Mouse (Mus musculus) midbrain, embryonic 13.5 days (tissue): ENCODE data around the gene Srebf1. TPM values are rescaled to one million over a fixed set of nuclear protein-coding genes. Genes with fewer than 3 reads are reported as not detected.

Source experiments
- ATAC-seq: fragments of 200-750 bp; cut with Nextera tagmentation; 2 replicates; pipeline ENCODE4 v1.8.0; 2017; ENCODE audit warnings: mild to moderate bottlenecking, moderate TSS enrichment, moderate library complexity
- H3K27ac ChIP-seq: fragments of 300-500 bp; sonication (generic); 2 replicates; pipeline ENCODE4 v1.5.1; 2015; ENCODE audit warnings: inconsistent platforms, mild to moderate bottlenecking, moderate library complexity
- H3K27me3 ChIP-seq: fragments of 300-500 bp; sonication (generic); 2 replicates; pipeline ENCODE4 v1.6.1; 2015; ENCODE audit warnings: mild to moderate bottlenecking, inconsistent platforms
- H3K36me3 ChIP-seq: fragments of 300-500 bp; sonication (generic); 2 replicates; pipeline ENCODE4 v1.6.1; 2015; ENCODE audit warnings: mild to moderate bottlenecking, inconsistent platforms
- H3K4me1 ChIP-seq: fragments of 300-500 bp; sonication (generic); replicated peaks from 2 replicates; pipeline ENCODE4 v1.6.1; 2015; ENCODE audit warnings: inconsistent platforms
- H3K4me2 ChIP-seq: fragments of 300-500 bp; sonication (generic); replicated peaks from 2 replicates; pipeline ENCODE4 v1.6.1; 2015; ENCODE audit warnings: moderate library complexity, mild to moderate bottlenecking, inconsistent platforms
- H3K4me3 ChIP-seq: fragments of 300-500 bp; sonication (generic); replicated peaks from 2 replicates; pipeline ENCODE4 v1.5.1; 2015; ENCODE audit warnings: mild to moderate bottlenecking, inconsistent platforms
- H3K9ac ChIP-seq: fragments of 300-500 bp; sonication (generic); replicated peaks from 2 replicates; pipeline ENCODE4 v1.6.1; 2015; ENCODE audit warnings: mild to moderate bottlenecking, inconsistent platforms
- H3K9me3 ChIP-seq: fragments of 300-500 bp; sonication (generic); 2 replicates; pipeline ENCODE4 v1.6.1; 2016; ENCODE audit warnings: mild to moderate bottlenecking, inconsistent platforms
- WGBS: fragments of 180-500 bp; shearing (Covaris S2); methylation state at CpG from one replicate; pipeline ENCODE4 v1.1.7; 2015; 5-methylcytosine and 5-hydroxymethylcytosine counted together
- polyA plus RNA-seq: library from polyadenylated mRNA; unstranded; fragments of >200 nt; fragmentation: Nextera tagmentation; extraction: Ambion mirVana; gene quantifications from 2 replicates; pipeline ENCODE4 v1.2.1, GENCODE M21; 2015

Gene Srebf1
- polyA plus RNA-seq, 1 experiment from 2014 or later, result 46.0 TPM

GRCm38 (mm10) chr11:60213266-60213665 lies 9.1 kb downstream of the Srebf1 start:
- Histone ChIP-seq H3K4me3 (no peak overlapping the region), H3K4me2 (no peak overlapping the region), H3K4me1 (peaks cover 47% of the 10 kb centered on the region), H3K27me3 (no peaks in the 10 kb centered on the region), H3K9ac (no peak overlapping the region), H3K36me3 (no peaks in the 10 kb centered on the region), H3K27ac (no peak overlapping the region), H3K9me3 (no peaks in the 10 kb centered on the region)
- ATAC-seq, result no peak
- WGBS, result 75% methylated on average over 6 of the region's 6 CpGs

GRCm38 (mm10) chr11:60211761-60212160 lies 10.6 kb downstream of the Srebf1 start:
- Histone ChIP-seq H3K27ac (no peak overlapping the region), H3K4me2 (no peak overlapping the region), H3K4me1 (peaks cover 62% of the 10 kb centered on the region), H3K4me3 (no peak overlapping the region), H3K27me3 (no peaks in the 10 kb centered on the region), H3K36me3 (peaks cover 6% of the 10 kb centered on the region), H3K9me3 (no peaks in the 10 kb centered on the region), H3K9ac (no peak overlapping the region)
- ATAC-seq, result no peak
- 59% methylated on average over 12 of the region's 12 CpGs for WGBS

GRCm38 (mm10) chr11:60211152-60211551 lies 11.2 kb downstream of the Srebf1 start:
- Histone ChIP-seq H3K4me3 (no peak overlapping the region), H3K4me2 (peak overlapping the region; percentile 63), H3K9ac (peak overlapping the region; percentile 63; the same call in 1 of the 2 replicates), H3K4me1 (peaks cover 69% of the 10 kb centered on the region), H3K9me3 (no peaks in the 10 kb centered on the region), H3K36me3 (peaks cover 12% of the 10 kb centered on the region), H3K27ac (peak overlapping the region; percentile 85; the same call in 1 of the 2 replicates), H3K27me3 (no peaks in the 10 kb centered on the region)
- WGBS, result 60% methylated on average over 3 of the region's 3 CpGs
- ATAC-seq, result no peak

- Histone ChIP-seq H3K4me1 (peaks cover 74% of the 10 kb centered on the region), H3K9me3 (no peaks in the 10 kb centered on the region), H3K36me3 (peaks cover 20% of the 10 kb centered on the region), H3K4me3 (peak overlapping the region; percentile 45), H3K9ac (peak overlapping the region; percentile 63), H3K4me2 (peak overlapping the region; percentile 63), H3K27me3 (no peaks in the 10 kb centered on the region), H3K27ac (peak overlapping the region; percentile 85)
- WGBS, result under 1% methylated on average over 47 of the region's 47 CpGs
- peak; percentile 84 for ATAC-seq
These were observed 12.1 kb downstream of the Srebf1 start for GRCm38 (mm10) chr11:60210305-60210724.

GRCm38 (mm10) chr11:60209933-60210249 lies 12.5 kb downstream of the Srebf1 start:
- no peak for ATAC-seq

GRCm38 (mm10) chr11:60209217-60209932 lies 13.0 kb downstream of the Srebf1 start:
- Histone ChIP-seq H3K27ac (peak overlapping the region; percentile 85), H3K9me3 (no peaks in the 10 kb centered on the region), H3K4me2 (peak overlapping the region; percentile 63), H3K9ac (peak overlapping the region; percentile 63), H3K27me3 (no peaks in the 10 kb centered on the region), H3K4me3 (peak overlapping the region; percentile 45), H3K4me1 (peaks cover 74% of the 10 kb centered on the region), H3K36me3 (peaks cover 30% of the 10 kb centered on the region)
- peak; percentile 70 for ATAC-seq
- 38% methylated on average over 7 of the region's 7 CpGs for WGBS

More at GRCm38 (mm10) chr11:60209933-60210249, 12.5 kb downstream of the Srebf1 start:
- peak overlapping the region; percentile 85 for H3K27ac ChIP-seq
- peaks cover 74% of the 10 kb centered on the region for H3K4me1 ChIP-seq
- H3K27me3 ChIP-seq, result no peaks in the 10 kb centered on the region
- peaks cover 25% of the 10 kb centered on the region for H3K36me3 ChIP-seq
- H3K4me2 ChIP-seq, result peak overlapping the region; percentile 63
- H3K4me3 ChIP-seq, result peak overlapping the region; percentile 45
- no peaks in the 10 kb centered on the region for H3K9me3 ChIP-seq
- WGBS, result 7% methylated on average over 2 of the region's 2 CpGs
- H3K9ac ChIP-seq, result peak overlapping the region; percentile 63

GRCm38 (mm10) chr11:60208712-60209111 lies 13.7 kb downstream of the Srebf1 start:
- 59% methylated on average over 4 of the region's 4 CpGs for WGBS
- Histone ChIP-seq H3K4me1 (peaks cover 77% of the 10 kb centered on the region), H3K4me2 (peak overlapping the region; percentile 63), H3K36me3 (peaks cover 36% of the 10 kb centered on the region), H3K27me3 (no peaks in the 10 kb centered on the region), H3K9ac (peak overlapping the region; percentile 63), H3K27ac (peak overlapping the region; percentile 85), H3K9me3 (no peaks in the 10 kb centered on the region), H3K4me3 (peak overlapping the region; percentile 45)
- peak; percentile 4; the same call in 1 of the 2 replicates for ATAC-seq

GRCm38 (mm10) chr11:60208201-60208600 lies 14.2 kb downstream of the Srebf1 start:
- Histone ChIP-seq H3K4me3 (peak overlapping the region; percentile 45), H3K4me2 (peak overlapping the region; percentile 63), H3K36me3 (peaks cover 42% of the 10 kb centered on the region), H3K9me3 (no peaks in the 10 kb centered on the region), H3K4me1 (peaks cover 82% of the 10 kb centered on the region), H3K9ac (peak overlapping the region; percentile 63), H3K27ac (peak overlapping the region; percentile 85), H3K27me3 (no peaks in the 10 kb centered on the region)
- ATAC-seq, result no peak
- 64% methylated on average over 6 of the region's 6 CpGs for WGBS

GRCm38 (mm10) chr11:60206207-60206606 lies 16.2 kb downstream of the Srebf1 start:
- no peaks in the 10 kb centered on the region for H3K27me3 ChIP-seq
- H3K4me3 ChIP-seq, result no peak overlapping the region
- 80% methylated on average over 5 of the region's 5 CpGs for WGBS
- no peak for ATAC-seq
- no peak overlapping the region for H3K27ac ChIP-seq
- H3K9me3 ChIP-seq, result no peaks in the 10 kb centered on the region
- peaks cover 70% of the 10 kb centered on the region for H3K4me1 ChIP-seq
- peaks cover 62% of the 10 kb centered on the region for H3K36me3 ChIP-seq
- no peak overlapping the region for H3K4me2 ChIP-seq
- H3K9ac ChIP-seq, result no peak overlapping the region

GRCm38 (mm10) chr11:60205026-60205425 lies 17.4 kb downstream of the Srebf1 start:
- H3K4me2 ChIP-seq, result no peak overlapping the region
- H3K4me1 ChIP-seq, result peaks cover 67% of the 10 kb centered on the region
- WGBS, result 82% methylated on average over 12 of the region's 12 CpGs
- no peaks in the 10 kb centered on the region for H3K27me3 ChIP-seq
- H3K27ac ChIP-seq, result no peak overlapping the region; the same call in 1 of the 2 replicates
- ATAC-seq, result no peak
- H3K9me3 ChIP-seq, result no peaks in the 10 kb centered on the region
- peaks cover 73% of the 10 kb centered on the region for H3K36me3 ChIP-seq
- no peak overlapping the region for H3K4me3 ChIP-seq
- no peak overlapping the region for H3K9ac ChIP-seq

- H3K9ac ChIP-seq, result peak overlapping the region; percentile 46
- H3K4me3 ChIP-seq, result no peak overlapping the region
- WGBS, result 89% methylated on average over 26 of the region's 26 CpGs
These were observed 19.4 kb downstream of the Srebf1 start for GRCm38 (mm10) chr11:60202710-60203638.

GRCm38 (mm10) chr11:60200384-60200783 lies 22.0 kb downstream of the Srebf1 start:
- ATAC-seq, result no peak
- Histone ChIP-seq H3K27me3 (no peaks in the 10 kb centered on the region), H3K4me3 (no peak overlapping the region), H3K9ac (peak overlapping the region; percentile 43), H3K36me3 (peaks cover 90% of the 10 kb centered on the region), H3K4me2 (no peak overlapping the region), H3K9me3 (no peaks in the 10 kb centered on the region), H3K27ac (peak overlapping the region; percentile 87), H3K4me1 (peaks cover 26% of the 10 kb centered on the region)
- WGBS, result 87% methylated on average over 11 of the region's 11 CpGs

More at GRCm38 (mm10) chr11:60202710-60203638, 19.4 kb downstream of the Srebf1 start:
- H3K27me3 ChIP-seq, result no peaks in the 10 kb centered on the region
- H3K4me2 ChIP-seq, result no peak overlapping the region
- H3K36me3 ChIP-seq, result peaks cover 85% of the 10 kb centered on the region
- H3K4me1 ChIP-seq, result peaks cover 50% of the 10 kb centered on the region
- H3K27ac ChIP-seq, result peak overlapping the region; percentile 70
- no peak for ATAC-seq
- H3K9me3 ChIP-seq, result no peaks in the 10 kb centered on the region
